Mouse (Mus musculus) spleen, postnatal 36 days (tissue): ENCODE results near the gene Sec22b.

ENCODE experiments used
- DNase-seq, 2 experiments: peaks; one replicate each; pipeline ENCODE4 v3.0.0; 2022; ENCODE audit warnings: low spot score in 2 of 2, mixed read lengths in 1 of 2

Gene Sec22b

GRCm38 (mm10) chr3:97909737-97910136, 8.7 kb downstream of the Sec22b start:
- DNase-seq, result no peak

- no peak for DNase-seq
Measured at GRCm38 (mm10) chr3:97911093-97911492, 10.1 kb downstream of the Sec22b start.

GRCm38 (mm10) chr3:97915081-97915480, 14.1 kb downstream of the Sec22b start:
- no peak for DNase-seq

- DNase-seq, result no peak
Measured at GRCm38 (mm10) chr3:97918885-97919550, 18.0 kb downstream of the Sec22b start.

GRCm38 (mm10) chr3:97925246-97925645, 24.3 kb downstream of the Sec22b start:
- DNase-seq, result no peak

- no peak for DNase-seq
Measured at GRCm38 (mm10) chr3:97927322-97927721, 26.3 kb downstream of the Sec22b start.

- peak; percentile 71 to 80 for DNase-seq
Measured at GRCm38 (mm10) chr3:97928968-97929858, 28.2 kb downstream of the Sec22b start.

GRCm38 (mm10) chr3:97930141-97930786, 29.3 kb downstream of the Sec22b start:
- no peak for DNase-seq

GRCm38 (mm10) chr3:97930787-97931158, 29.8 kb downstream of the Sec22b start:
- no peak for DNase-seq

- peak; percentile 23 to 32 for DNase-seq
Measured at GRCm38 (mm10) chr3:97931310-97931885, 30.4 kb downstream of the Sec22b start.

- DNase-seq, result peak; percentile 88 to 89
Measured at GRCm38 (mm10) chr3:97932131-97932530, 31.1 kb downstream of the Sec22b start.

- no peak for DNase-seq
Measured at GRCm38 (mm10) chr3:97932771-97933170, 31.8 kb downstream of the Sec22b start.

- peak; percentile 81 to 82 for DNase-seq
Measured at GRCm38 (mm10) chr3:97933251-97933650, 32.3 kb downstream of the Sec22b start.

- DNase-seq, result peak in 1 of 2 experiments; percentile 24
Measured at GRCm38 (mm10) chr3:97933811-97934210, 32.8 kb downstream of the Sec22b start.

- no peak for DNase-seq
Measured at GRCm38 (mm10) chr3:97934331-97935300, 33.6 kb downstream of the Sec22b start.

- no peak for DNase-seq
Measured at GRCm38 (mm10) chr3:97937068-97937944, 36.3 kb downstream of the Sec22b start.

- no peak for DNase-seq
Measured at GRCm38 (mm10) chr3:97937945-97938266, 36.9 kb downstream of the Sec22b start.

- no peak for DNase-seq
Measured at GRCm38 (mm10) chr3:97938814-97939526, 38.0 kb downstream of the Sec22b start.
